Mouse (Mus musculus) midbrain, embryonic 12.5 days (tissue): ENCODE measurements around the gene Sp6. TPM values are rescaled to one million over a fixed set of nuclear protein-coding genes. Genes with fewer than 3 reads are reported as not detected.

Source experiments
- ATAC-seq: fragments of 200-750 bp; cut with Nextera tagmentation; 2 replicates; pipeline ENCODE4 v1.8.0; 2017; ENCODE audit warnings: low read depth, moderate TSS enrichment, moderate library complexity; ENCODE audit not compliant: low FRiP score
- H3K27ac ChIP-seq: fragments of 300-500 bp; sonication (generic); replicated peaks from 2 replicates; pipeline ENCODE4 v1.5.1; 2016; ENCODE audit warnings: mild to moderate bottlenecking
- H3K27me3 ChIP-seq: fragments of 300-500 bp; sonication (generic); 2 replicates; pipeline ENCODE4 v1.6.1; 2016; ENCODE audit warnings: mild to moderate bottlenecking
- H3K36me3 ChIP-seq: fragments of 300-500 bp; sonication (generic); 2 replicates; pipeline ENCODE4 v1.6.1; 2016
- H3K4me1 ChIP-seq: fragments of 300-500 bp; sonication (generic); 2 replicates; pipeline ENCODE4 v1.6.1; 2016
- H3K4me2 ChIP-seq: fragments of 300-500 bp; sonication (generic); replicated peaks from 2 replicates; pipeline ENCODE4 v1.6.1; 2016; ENCODE audit warnings: mild to moderate bottlenecking, moderate library complexity
- H3K4me3 ChIP-seq: fragments of 300-500 bp; sonication (generic); 2 replicates; pipeline ENCODE4 v1.5.1; 2016; ENCODE audit warnings: mild to moderate bottlenecking
- H3K9ac ChIP-seq: fragments of 300-500 bp; sonication (generic); replicated peaks from 2 replicates; pipeline ENCODE4 v1.6.1; 2016; ENCODE audit warnings: mild to moderate bottlenecking, moderate library complexity
- H3K9me3 ChIP-seq: fragments of 300-500 bp; sonication (generic); 2 replicates; pipeline ENCODE4 v1.6.1; 2016; ENCODE audit warnings: mild to moderate bottlenecking
- WGBS: fragments of 180-500 bp; shearing (Covaris S2); methylation state at CpG from one replicate; pipeline ENCODE4 v1.1.7; 2016; 5-methylcytosine and 5-hydroxymethylcytosine counted together
- polyA plus RNA-seq: library from polyadenylated mRNA; unstranded; fragments of >200 nt; fragmentation: Nextera tagmentation; extraction: Ambion mirVana; gene quantifications from 2 replicates; pipeline ENCODE4 v1.2.1, GENCODE M21; 2016

The Sp6 gene
- polyA plus RNA-seq, 1 experiment from 2014 or later = 0.63 TPM

- Histone ChIP-seq H3K27ac (peak within 1 kb of the TSS; percentile 15; the same call in 1 of the 2 replicates), H3K4me3 (peak within 1 kb of the TSS; percentile 73), H3K9ac (peak within 1 kb of the TSS; percentile 86), H3K27me3 (no peaks in the 10 kb centered on the region), H3K9me3 (no peaks in the 10 kb centered on the region), H3K4me2 (peak within 1 kb of the TSS; percentile 95), H3K36me3 (peaks cover 46% of the 10 kb centered on the region), H3K4me1 (peaks cover 23% of the 10 kb centered on the region)
- 8% methylated on average over 18 of the region's 18 CpGs for WGBS
- ATAC-seq = peak; percentile 79
Measured at GRCm38 (mm10) chr11:97050216-97050943, 37.2 kb downstream of the Sp6 start, which contains the start of gene Osbpl7. TSS of gene Osbpl7 (plus strand) at chr11:97050628.

- peak overlapping the region; percentile 73 for H3K4me3 ChIP-seq
- 29% methylated on average over 13 of the region's 13 CpGs for WGBS
- ATAC-seq = 0 out of 2 replicates have a peak, but pooled peaks have one; percentile 30
- no peaks in the 10 kb centered on the region for H3K9me3 ChIP-seq
- peak overlapping the region; percentile 95 for H3K4me2 ChIP-seq
- peaks cover 48% of the 10 kb centered on the region for H3K36me3 ChIP-seq
- H3K4me1 ChIP-seq = peaks cover 23% of the 10 kb centered on the region
- H3K27me3 ChIP-seq = no peaks in the 10 kb centered on the region
- H3K27ac ChIP-seq = peak overlapping the region; percentile 15; the same call in 1 of the 2 replicates
- peak overlapping the region; percentile 86 for H3K9ac ChIP-seq
Measured at GRCm38 (mm10) chr11:97050944-97051586, 37.9 kb downstream of the Sp6 start.

GRCm38 (mm10) chr11:97052219-97052646, 39.0 kb downstream of the Sp6 start:
- H3K4me2 ChIP-seq = peak overlapping the region; percentile 95; the same call in 1 of the 2 replicates
- no peaks in the 10 kb centered on the region for H3K9me3 ChIP-seq
- peaks cover 53% of the 10 kb centered on the region for H3K36me3 ChIP-seq
- H3K4me1 ChIP-seq = peaks cover 23% of the 10 kb centered on the region
- ATAC-seq = no peak
- no peaks in the 10 kb centered on the region for H3K27me3 ChIP-seq
- H3K9ac ChIP-seq = no peak overlapping the region
- no peak overlapping the region for H3K27ac ChIP-seq
- H3K4me3 ChIP-seq = peak overlapping the region; percentile 73; the same call in 1 of the 2 replicates
- 30% methylated on average over 11 of the region's 11 CpGs for WGBS

GRCm38 (mm10) chr11:97063274-97063920, 50.2 kb downstream of the Sp6 start:
- 38% methylated on average over 9 of the region's 9 CpGs for WGBS
- H3K27ac ChIP-seq = peak overlapping the region; percentile 67
- H3K9ac ChIP-seq = no peak overlapping the region
- H3K9me3 ChIP-seq = no peaks in the 10 kb centered on the region
- H3K4me1 ChIP-seq = peaks cover 14% of the 10 kb centered on the region; the same call in 1 of the 2 replicates
- H3K4me3 ChIP-seq = no peak overlapping the region
- H3K27me3 ChIP-seq = no peaks in the 10 kb centered on the region
- 0 out of 2 replicates have a peak overlapping the region, but pooled peaks have one; percentile 1 for H3K4me2 ChIP-seq
- peaks cover 43% of the 10 kb centered on the region for H3K36me3 ChIP-seq
- ATAC-seq = 0 out of 2 replicates have a peak, but pooled peaks have one; percentile 62

- Histone ChIP-seq H3K27me3 (no peaks in the 10 kb centered on the region), H3K9ac (no peak overlapping the region), H3K9me3 (no peaks in the 10 kb centered on the region), H3K4me2 (0 out of 2 replicates have a peak overlapping the region, but pooled peaks have one; percentile 1), H3K4me3 (no peak overlapping the region), H3K27ac (peak overlapping the region; percentile 67), H3K4me1 (peaks cover 14% of the 10 kb centered on the region; the same call in 1 of the 2 replicates), H3K36me3 (peaks cover 43% of the 10 kb centered on the region)
- ATAC-seq = no peak
- 84% methylated on average over 3 of the region's 3 CpGs for WGBS
Measured at GRCm38 (mm10) chr11:97063921-97064295, 50.7 kb downstream of the Sp6 start.

- whole genome bisulfite sequencing = 88% methylated on average over 12 of the region's 12 CpGs
- H3K36me3 ChIP-seq = peaks cover 35% of the 10 kb centered on the region
- no peak overlapping the region for H3K4me3 ChIP-seq
- no peak overlapping the region for H3K27ac ChIP-seq
- no peak overlapping the region for H3K4me2 ChIP-seq
- H3K9ac ChIP-seq = no peak overlapping the region
- no peaks in the 10 kb centered on the region for H3K27me3 ChIP-seq
- H3K9me3 ChIP-seq = no peaks in the 10 kb centered on the region
- ATAC-seq = no peak
- H3K4me1 ChIP-seq = peaks cover 14% of the 10 kb centered on the region; the same call in 1 of the 2 replicates
Measured at GRCm38 (mm10) chr11:97065538-97066295, 52.5 kb downstream of the Sp6 start.

- no peaks in the 10 kb centered on the region for H3K27me3 ChIP-seq
- H3K4me3 ChIP-seq = no peak overlapping the region
- 42% methylated on average over 22 of the region's 22 CpGs for WGBS
- no peak overlapping the region for H3K9ac ChIP-seq
- H3K27ac ChIP-seq = no peak overlapping the region
- peaks cover 25% of the 10 kb centered on the region for H3K36me3 ChIP-seq
- no peak for ATAC-seq
- H3K4me2 ChIP-seq = no peak overlapping the region
- H3K9me3 ChIP-seq = no peaks in the 10 kb centered on the region
- H3K4me1 ChIP-seq = peaks cover 14% of the 10 kb centered on the region; the same call in 1 of the 2 replicates
Measured at GRCm38 (mm10) chr11:97066656-97067360, 53.6 kb downstream of the Sp6 start.

GRCm38 (mm10) chr11:97069333-97069732, 56.1 kb downstream of the Sp6 start:
- Histone ChIP-seq H3K4me3 (no peak overlapping the region), H3K27ac (no peak overlapping the region), H3K9me3 (no peaks in the 10 kb centered on the region), H3K27me3 (no peaks in the 10 kb centered on the region), H3K9ac (no peak overlapping the region), H3K36me3 (peaks cover 25% of the 10 kb centered on the region), H3K4me2 (no peak overlapping the region), H3K4me1 (no peaks in the 10 kb centered on the region)
- 76% methylated on average over 1 of the region's 1 CpGs for WGBS
- ATAC-seq = no peak

DNA sequence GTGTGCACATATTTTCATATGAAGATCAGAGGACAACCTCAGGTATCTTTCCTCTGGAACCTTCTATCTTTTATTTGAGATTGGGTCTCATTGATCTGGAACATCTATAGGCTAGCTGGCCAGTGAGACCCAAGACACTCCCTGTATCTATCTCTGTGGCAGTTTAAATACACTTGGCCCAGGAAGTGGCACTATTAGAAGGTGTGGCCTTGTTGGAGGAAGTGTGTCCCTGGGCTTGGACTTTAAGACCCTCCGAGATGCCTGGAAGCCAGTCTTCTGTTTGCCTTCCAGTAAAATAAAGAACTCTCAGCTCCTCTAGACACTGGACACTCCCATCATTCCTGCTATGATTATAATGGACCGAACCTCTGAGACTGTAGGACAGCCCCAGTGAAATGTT, 56.6 kb downstream of the Sp6 start:
- Histone ChIP-seq H3K4me2 (no peak overlapping the region), H3K27me3 (no peaks in the 10 kb centered on the region), H3K27ac (no peak overlapping the region), H3K36me3 (peaks cover 25% of the 10 kb centered on the region), H3K9ac (no peak overlapping the region), H3K4me3 (no peak overlapping the region), H3K9me3 (no peaks in the 10 kb centered on the region), H3K4me1 (no peaks in the 10 kb centered on the region)
- no peak for ATAC-seq
- 90% methylated on average over 2 of the region's 2 CpGs for WGBS

- no peaks in the 10 kb centered on the region for H3K4me1 ChIP-seq
- no peaks in the 10 kb centered on the region for H3K27me3 ChIP-seq
- H3K27ac ChIP-seq = no peak overlapping the region
- no peak overlapping the region for H3K9ac ChIP-seq
- H3K4me2 ChIP-seq = no peak overlapping the region
- H3K36me3 ChIP-seq = peaks cover 19% of the 10 kb centered on the region
- WGBS = 60% methylated on average over 1 of the region's 1 CpGs
- H3K9me3 ChIP-seq = no peaks in the 10 kb centered on the region
- no peak for ATAC-seq
- H3K4me3 ChIP-seq = no peak overlapping the region
Measured at GRCm38 (mm10) chr11:97071129-97071528, 57.9 kb downstream of the Sp6 start.

DNA sequence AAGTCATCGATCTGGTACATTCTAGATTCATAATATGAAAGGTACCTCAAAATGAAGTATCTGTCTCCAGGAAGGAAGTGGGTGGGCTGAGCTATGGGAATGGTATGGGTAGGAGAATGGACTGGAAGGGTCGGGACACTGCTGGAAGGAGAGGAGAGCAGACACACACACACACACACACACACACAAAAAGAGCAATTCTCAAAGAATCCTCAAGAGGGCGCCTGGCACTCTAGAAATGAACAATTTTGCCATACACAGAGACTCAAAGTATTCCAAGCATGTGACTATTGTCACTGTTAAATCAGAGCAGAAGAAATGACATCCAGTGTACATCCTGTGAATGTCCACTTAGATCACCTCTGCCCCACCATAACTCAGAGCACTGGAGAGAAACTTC, 59.3 kb downstream of the Sp6 start:
- Histone ChIP-seq H3K4me3 (no peak overlapping the region), H3K9ac (no peak overlapping the region), H3K4me2 (no peak overlapping the region), H3K36me3 (peaks cover 8% of the 10 kb centered on the region), H3K27ac (no peak overlapping the region), H3K4me1 (no peaks in the 10 kb centered on the region), H3K9me3 (no peaks in the 10 kb centered on the region), H3K27me3 (no peaks in the 10 kb centered on the region)
- 0 out of 2 replicates have a peak, but pooled peaks have one; percentile 41 for ATAC-seq
- WGBS = 35% methylated on average over 3 of the region's 3 CpGs
